Mouse (Mus musculus): ENCODE results near the gene 2310009B15Rik.

2310009B15Rik gene

DNA sequence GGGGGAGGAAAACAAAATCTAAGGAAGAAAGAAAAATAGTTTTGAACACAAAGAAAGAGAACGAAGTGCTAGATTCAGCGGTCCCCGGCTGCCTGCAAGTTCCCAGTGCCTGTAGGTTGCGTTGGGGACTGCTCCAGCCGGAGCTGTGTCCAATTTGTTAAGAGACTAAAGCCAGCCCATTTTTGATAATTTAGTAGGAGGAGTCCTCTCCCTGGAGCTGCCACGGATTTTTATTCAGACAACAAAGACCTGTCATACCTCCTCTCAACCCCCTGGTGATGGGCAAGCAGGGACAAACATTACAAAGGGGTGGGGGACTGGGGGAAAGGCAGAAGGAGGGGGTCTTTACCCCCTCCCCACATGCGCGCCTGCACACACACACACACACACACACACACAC lies 14.3 kb downstream of the 2310009B15Rik start:
- peak; percentile 33 for DNase-seq (ENCODE audit: low spot score)

DNA sequence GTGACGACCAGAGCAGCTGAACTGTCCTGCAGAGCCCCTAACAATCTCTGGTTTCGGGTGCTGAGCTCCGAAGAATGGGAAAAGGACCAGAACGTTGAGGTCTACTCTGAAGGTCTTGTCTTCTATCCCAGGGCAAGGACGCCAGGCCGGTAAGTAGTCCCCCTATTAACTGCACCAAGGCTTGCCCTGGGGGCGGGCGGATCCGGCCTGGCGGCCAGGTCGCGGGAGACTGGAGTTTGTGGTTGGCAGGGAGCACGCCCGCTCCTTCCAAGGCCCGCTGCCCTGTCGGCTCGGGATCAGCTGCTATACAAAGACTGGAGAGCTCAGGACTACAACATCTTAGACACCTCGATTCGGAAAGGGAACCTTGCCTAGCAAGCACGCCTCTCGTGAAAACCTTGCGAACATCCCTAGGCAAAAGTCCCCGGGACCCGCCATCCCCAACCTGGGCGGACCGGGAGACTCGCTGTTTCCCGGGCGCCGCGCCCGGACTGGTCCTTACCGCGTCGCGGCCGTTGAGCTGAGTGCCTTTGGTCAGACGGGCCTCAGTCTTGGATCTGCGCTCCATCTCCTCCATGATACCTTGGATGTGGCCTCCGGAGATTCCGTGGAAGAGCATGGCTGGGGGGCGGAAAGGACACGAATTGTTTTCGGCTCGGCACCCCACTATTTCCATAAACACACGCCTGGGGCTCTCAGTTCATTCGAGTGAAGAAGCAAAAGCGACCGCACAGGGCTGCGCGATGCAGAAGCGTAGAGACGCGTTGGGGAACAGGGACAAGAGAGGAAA lies 15.2 kb downstream of the 2310009B15Rik start:
- peak; percentile 58 for DNase-seq (ENCODE audit: low spot score)

DNA sequence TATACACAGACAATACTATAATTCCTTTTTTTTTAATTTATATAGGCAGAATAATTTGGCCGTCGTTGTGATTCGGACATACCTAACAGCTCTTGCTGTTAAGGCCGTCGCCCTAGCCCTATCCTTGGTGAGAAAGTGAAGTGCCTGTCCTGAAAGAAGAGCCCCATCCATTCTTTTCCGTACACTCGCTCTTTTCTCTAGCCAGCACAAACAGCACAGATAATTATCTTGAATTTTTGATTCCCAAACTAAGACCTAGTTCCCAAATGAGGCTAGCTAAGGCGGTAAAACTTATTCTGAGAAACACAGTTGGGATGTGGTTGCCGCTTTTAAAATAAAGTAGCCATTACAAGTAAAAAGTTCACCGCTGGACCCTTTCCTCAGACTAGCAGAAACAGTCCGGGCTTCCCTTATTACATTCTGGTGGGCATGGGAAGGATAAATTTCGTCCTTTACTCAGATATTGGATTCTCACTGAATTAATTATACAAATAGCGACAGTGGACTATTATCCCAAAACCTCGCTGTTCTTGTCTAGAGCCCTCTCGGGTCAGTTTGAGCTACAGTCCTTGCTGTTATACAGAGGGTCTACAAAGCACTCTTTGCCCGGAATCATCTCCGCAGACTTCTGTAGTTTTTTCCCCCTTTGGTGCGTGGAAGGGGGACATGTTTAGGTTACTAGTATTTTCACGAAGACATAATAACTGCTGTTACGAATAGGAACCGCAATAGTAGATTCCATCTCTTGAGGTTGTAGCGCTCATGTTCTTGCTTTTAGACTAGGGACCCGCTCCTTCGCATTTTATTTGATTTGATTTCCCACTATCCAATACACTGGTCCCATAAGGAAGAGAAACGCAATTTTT lies 16.0 kb downstream of the 2310009B15Rik start:
- no peak for DNase-seq (ENCODE audit: low spot score)

DNA sequence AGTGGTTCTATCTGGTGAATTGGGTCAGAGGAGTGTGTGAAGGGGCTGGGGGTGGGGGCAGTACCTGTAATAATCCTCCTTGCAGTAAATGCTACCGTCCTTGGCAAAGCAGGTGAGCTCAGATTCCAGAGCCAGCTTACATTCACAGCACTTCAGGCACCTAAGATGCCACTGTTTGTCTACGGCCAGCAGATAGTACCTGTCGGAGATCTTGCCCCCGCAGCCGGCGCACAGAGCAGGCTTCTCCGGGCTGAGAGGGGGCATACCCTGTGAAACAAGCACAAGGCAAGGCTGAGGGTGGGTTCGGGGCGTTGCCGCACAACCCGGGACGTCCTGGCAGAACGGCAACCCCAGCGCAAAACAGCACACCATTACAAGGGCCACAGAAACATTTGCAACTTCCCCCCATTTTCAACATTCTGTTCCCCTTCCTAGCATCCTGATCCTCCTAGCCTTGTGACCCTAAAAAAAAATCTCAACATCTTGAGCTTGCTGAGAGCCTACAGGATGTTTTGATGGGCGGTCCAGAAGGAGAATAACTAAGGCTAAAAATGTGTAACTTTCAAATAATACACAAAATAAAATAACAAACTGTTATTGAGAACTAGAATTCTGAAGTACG lies 16.7 kb downstream of the 2310009B15Rik start:
- no peak for DNase-seq (ENCODE audit: low spot score)

DNA sequence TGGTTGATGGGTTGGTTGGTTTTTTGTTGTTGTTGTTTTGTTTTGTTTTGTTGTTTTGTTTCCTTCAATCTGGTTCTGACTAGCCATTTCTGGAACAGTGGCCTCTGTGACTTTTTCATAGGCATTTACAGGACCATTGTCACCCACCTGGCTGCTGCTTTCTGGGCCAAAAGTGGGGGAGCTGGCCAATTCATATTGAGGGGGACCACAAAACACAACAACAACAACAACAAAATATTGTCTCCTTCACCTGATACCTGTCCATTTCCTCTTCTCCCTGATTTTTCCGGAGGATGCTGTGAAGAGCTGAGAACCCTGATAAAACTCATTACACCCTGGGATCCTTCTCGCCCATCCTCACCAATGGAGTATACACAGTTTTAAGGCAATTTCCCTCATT lies 17.4 kb downstream of the 2310009B15Rik start:
- DNase-seq (ENCODE audit: low spot score): no peak

DNA sequence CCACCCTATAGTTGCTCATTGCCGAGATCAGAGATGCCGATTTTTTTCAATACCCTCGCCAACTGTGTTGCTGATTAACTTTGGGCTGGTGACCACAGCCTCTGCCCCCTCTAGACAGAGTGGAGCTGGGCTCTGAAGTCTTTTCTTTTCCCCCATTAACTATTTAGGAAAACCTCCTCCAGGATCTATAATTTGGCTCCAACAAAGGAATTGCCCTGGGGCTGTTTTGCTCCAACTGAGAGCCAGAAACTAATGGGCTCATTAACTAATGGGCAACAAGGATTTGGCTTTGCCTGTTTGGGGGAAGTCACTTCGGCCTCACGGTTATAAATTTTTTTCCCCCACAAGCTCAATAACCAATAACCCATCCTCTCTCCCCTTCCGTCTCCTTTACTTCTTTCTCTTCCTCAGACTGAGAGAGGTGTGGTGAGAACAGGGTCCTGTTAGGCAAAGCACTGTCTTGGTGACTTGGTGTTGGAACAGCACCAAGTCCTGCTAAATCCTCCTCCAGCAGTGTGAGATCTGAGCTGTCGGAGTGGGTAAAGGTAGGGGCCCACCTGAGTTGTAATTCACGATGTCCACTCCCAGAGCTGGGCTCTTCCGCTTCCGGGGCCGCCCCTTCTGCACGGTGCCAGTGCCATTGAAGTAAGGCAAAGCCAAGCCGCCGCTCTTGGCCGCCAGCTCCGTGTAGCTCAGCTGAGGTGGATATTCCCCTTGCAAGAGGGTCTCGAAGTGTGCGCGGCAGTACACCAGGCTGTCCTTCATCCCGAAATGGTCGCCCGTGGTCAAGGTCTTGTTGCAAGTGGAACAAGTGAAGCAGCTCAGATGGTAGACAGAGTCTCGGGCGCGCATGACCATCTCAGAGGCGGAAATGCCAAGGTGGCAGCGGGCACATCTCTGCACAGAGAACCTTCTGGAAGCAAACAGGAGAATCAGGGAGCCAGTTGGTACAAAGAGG lies 18.6 kb downstream of the 2310009B15Rik start:
- no peak for DNase-seq (ENCODE audit: low spot score)

DNA sequence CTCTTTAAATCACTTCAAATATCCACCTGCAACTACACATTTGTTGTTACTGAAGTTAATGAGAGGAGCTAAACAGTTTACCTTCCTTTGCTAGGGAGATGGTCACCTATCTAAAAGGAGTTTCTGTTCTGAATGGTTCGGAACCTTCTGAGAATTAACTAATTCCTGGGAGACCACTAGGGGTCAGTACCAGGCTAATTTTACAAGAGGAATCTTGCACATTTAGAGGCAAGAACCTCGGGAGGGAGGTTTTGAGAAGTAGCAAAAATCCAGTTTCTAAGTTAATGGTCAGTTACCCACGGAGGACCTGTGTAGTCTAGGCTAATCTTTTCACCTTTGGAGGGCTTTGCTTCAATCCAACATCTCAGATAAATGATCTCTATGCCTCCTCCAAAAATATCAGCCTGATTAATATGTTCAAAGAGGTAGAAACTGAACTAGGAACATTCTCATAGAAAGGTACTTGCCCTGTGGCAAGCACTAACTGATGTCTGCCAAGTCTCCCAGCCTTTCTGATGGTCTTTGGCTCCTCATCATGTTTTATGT lies 21.2 kb downstream of the 2310009B15Rik start:
- no peak for DNase-seq (ENCODE audit: low spot score)

DNA sequence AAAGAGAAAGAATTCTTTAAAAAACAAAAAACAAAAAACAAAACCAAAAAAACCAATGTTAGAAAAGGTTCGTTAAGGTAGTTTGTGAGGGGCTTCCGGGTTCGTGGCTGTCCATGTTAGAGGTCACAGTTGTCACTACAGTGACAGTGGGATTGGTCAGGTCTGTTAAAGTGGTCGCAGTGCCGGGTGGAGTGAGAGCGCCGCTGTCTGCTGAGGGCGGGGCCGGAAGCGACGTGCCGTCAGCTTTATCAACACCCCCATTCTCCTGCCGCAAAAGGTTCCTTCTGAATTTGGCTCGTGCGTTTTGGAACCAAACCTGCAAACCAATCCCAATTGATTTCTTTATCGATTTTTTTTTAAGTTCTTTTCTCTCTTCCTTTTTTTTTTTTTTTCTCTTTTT lies 25.3 kb downstream of the 2310009B15Rik start:
- no peak for DNase-seq (ENCODE audit: low spot score)

DNA sequence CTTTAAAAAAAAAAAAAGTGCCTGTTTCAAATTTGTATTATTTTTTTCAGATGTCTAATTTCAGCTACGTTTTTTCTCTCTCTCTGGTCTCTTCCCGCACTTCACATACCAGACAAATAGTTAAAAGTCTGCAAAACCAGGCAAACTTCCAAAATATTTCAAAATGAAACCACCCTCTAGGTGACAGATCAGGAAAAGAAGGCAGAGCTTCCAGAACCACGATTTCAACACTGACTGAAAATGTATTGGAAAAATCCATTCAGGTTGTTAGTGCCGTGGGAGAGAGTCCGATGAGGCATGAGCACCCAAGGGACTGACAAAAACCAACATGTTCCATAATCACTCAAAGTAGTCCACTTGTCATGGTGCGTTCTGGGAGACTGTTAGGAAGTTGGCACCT lies 29.8 kb downstream of the 2310009B15Rik start:
- DNase-seq (ENCODE audit: low spot score): no peak

DNA sequence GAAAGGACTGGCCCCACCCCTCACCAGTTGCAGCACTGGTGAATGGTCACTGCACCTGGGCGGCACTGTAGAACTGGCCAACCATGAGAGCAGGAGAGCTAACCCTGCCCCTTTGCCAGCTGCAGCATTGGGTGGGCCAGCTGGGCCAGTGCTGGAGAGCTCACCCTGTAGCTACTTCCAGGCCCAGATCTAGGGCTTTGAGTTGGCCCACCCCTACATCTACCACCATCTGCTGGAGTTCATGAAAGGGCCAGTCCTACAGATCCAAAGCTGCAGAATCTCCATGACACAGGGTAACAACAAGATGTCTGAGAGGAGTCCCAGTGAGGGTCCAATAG lies 33.7 kb downstream of the 2310009B15Rik start:
- DNase-seq (ENCODE audit: low spot score): no peak

DNA sequence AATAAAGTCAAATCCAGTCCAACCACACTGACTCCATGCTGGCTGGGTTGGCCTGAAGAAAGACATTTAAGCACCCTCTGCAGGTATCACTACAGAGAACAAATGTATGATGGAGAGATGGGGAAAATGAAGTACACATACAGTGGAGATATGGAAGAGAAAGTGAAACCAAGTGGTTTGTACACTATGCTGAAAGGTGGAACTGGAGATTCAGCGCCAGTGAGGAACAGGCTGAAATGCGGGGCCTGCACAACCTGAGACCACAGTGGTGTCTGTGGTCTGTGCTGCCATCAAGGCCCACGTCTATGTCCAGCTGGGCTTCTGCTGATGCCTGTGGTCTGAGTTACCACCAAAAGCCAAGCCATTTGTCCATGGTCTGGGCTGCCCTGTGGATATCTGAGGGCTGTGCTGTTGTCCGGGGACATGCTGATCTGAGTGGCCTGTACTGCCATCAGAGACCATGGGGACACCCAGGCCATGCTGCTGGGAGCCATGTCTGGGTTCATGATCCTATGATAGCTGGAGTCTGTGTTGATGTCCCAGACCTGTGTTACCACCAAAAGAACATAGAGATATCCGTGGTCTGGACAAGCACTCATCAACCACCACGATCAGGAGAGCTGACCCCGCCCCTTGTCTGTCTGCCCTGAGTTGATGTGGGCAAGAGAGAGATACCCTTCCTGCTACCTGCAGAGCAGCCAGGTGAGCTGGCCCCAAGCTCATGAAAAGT lies 34.2 kb downstream of the 2310009B15Rik start:
- no peak for DNase-seq (ENCODE audit: low spot score)
